9 mouse cellular contexts compared by ENCODE assay signal in the genomic region with DNA sequence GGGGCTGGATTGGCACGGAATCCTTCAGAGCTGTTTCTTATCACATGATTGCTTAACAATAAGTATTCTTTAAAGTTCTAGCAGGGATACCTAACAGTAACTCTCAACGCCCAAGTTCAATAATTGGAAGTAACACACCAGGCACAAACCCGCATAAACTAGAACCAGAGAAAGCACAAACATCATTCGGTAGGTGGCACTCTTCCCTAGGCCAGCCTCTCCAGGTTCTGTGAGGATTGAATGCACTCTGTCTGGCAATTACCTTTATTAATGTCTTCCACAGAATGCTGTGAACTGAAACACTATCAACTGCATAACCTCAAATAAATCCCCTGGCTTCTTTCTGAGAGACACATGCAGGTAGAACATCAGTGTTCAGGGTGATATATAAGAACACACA.
A peak's percentile ranks its signal among the peaks of the same experiment; 100 is the strongest.
DNase-seq lines count a peak whose midpoint lies in the region; ATAC-seq and TF ChIP-seq lines count a peak whose summit lies in the region.
"Had no signal": no experiment of that assay in that cellular context is flagged by ENCODE, and none has a peak within 500 bp of the region (broad histone marks: within the 10 kb centered on the region; RNA-seq: fewer than 3 reads in every experiment).

No protein-coding gene starts in this region.

- H3K27ac ChIP-seq in kidney, embryonic 14.5 days (ENCODE audit: low read depth, low read length): no peak overlapping the region
- no peak overlapping the region for H3K27ac ChIP-seq in left cerebral cortex, adult 2 months
- H3K27ac ChIP-seq: liver, embryonic 15.5 days had no signal

- POLR2A ChIA-PET in Patski (lab: Charles Lee): interaction anchor here (0.6 to 0.7 kb wide), 3 partner anchors 160 to 319 kb away, joined by 3 to 5 read pairs (median 4); no protein-coding TSS in a partner anchor

- H3K4me2 ChIP-seq in kidney, embryonic 14.5 days (replicated peaks; ENCODE audit: low read depth, low read length): no peak overlapping the region
- H3K4me2 ChIP-seq: liver, embryonic 15.5 days had no signal

- in situ Hi-C loops in Patski (cut with MboI; ENCODE audit: low pct_unique_long_range_greater_than_20kb): loop anchor here (5.0 kb wide), 1 partner anchor 459 kb away; no protein-coding TSS in a partner anchor

- H3K36me3 ChIP-seq in kidney, embryonic 14.5 days (ENCODE audit: control insufficient read depth, insufficient read depth, low read length): no peaks in the 10 kb centered on the region
- H3K36me3 ChIP-seq: liver, embryonic 15.5 days had no signal

- CTCF ChIA-PET in Patski (lab: Charles Lee): interaction anchor here (0.7 to 1.2 kb wide), 3 partner anchors 8 to 155 kb away, joined by 4 to 8 read pairs (median 4); no protein-coding TSS in a partner anchor

- no peak overlapping the region for H3K9ac ChIP-seq in kidney, embryonic 14.5 days (ENCODE audit: low read depth, low read length)
- H3K9ac ChIP-seq: liver, embryonic 15.5 days had no signal

- intact Hi-C loops in left cerebral cortex, adult 2 months (cut with DNase I): no loop called here

- no peaks in the 10 kb centered on the region for H3K9me3 ChIP-seq in kidney, embryonic 14.5 days (ENCODE audit: control insufficient read depth, low read length)
- H3K9me3 ChIP-seq: liver, embryonic 15.5 days had no signal

- WGBS in kidney, embryonic 14.5 days: 78% methylated on average over 4 of the region's 4 CpGs

- H3K4me3 ChIP-seq in kidney, embryonic 14.5 days (ENCODE audit: low read length): no peak overlapping the region
- H3K4me3 ChIP-seq in left cerebral cortex, adult 2 months: no peak overlapping the region
- H3K4me3 ChIP-seq: liver, embryonic 15.5 days had no signal

- H3K27me3 ChIP-seq in kidney, embryonic 14.5 days (ENCODE audit: control insufficient read depth, insufficient read depth, low read length): no peaks in the 10 kb centered on the region
- no peaks in the 10 kb centered on the region for H3K27me3 ChIP-seq in Patski
- H3K27me3 ChIP-seq: liver, embryonic 15.5 days had no signal

- peak; percentile 66 for TF ChIP-seq CTCF in Patski (IDR thresholded peaks at IDR 0.05)
- peak; percentile 67 for TF ChIP-seq CTCF in left cerebral cortex, adult 2 months (IDR thresholded peaks at IDR 0.05)

- DNase-seq in kidney, adult 18-20 months: peak; percentile 13
- no peak for DNase-seq in Patski (ENCODE audit: low read depth, low spot score)
- DNase-seq in cerebellum, postnatal 10 days: peak; percentile 63 to 68
- peak; percentile 22 to 37 for DNase-seq in left cerebral cortex, adult 2 months (ENCODE audit: extremely low spot score in 1 of 2, low spot score in 2 of 2)
- no peak for DNase-seq in thymus, postnatal 25 days
- DNase-seq in spleen, postnatal 10 days (ENCODE audit: low spot score in 2 of 2): no peak
- no peak for DNase-seq in ovary, postnatal 10 days (ENCODE audit: low spot score)

- H3K4me1 ChIP-seq in kidney, embryonic 14.5 days (ENCODE audit: control insufficient read depth, insufficient read depth, low read length): no peaks in the 10 kb centered on the region
- H3K4me1 ChIP-seq: liver, embryonic 15.5 days had no signal

- ATAC-seq in kidney, embryonic 14.5 days (ENCODE audit: low FRiP score, low TSS enrichment): no peak
- ATAC-seq in Patski: no peak

Comparison
In these comparisons a context has a peak if more than half of its experiments do, and no peak if none do; other contexts are left out.
1. DNase-seq: peak in kidney, adult 18-20 months (single experiment), cerebellum, postnatal 10 days (2 of 2) and left cerebral cortex, adult 2 months (2 of 2); none in Patski (single experiment), thymus, postnatal 25 days (single experiment), spleen, postnatal 10 days (0 of 2) and ovary, postnatal 10 days (single experiment).